Mouse (Mus musculus) kidney, postnatal 0 days (tissue): ENCODE measurements at regions not wholly inside any gene's neighbourhood (a gene's known extent, or its start where the extent isn't known, plus 50 kb on each side); places are given as distances from the start of the nearest gene placed in this dataset.
"Not testable (repeated sequence)": the region's sequence is repeated elsewhere in the genome, so short reads cannot be mapped to it uniquely, and the experiment has no call there.

Experiments
- ATAC-seq: fragments of 200-750 bp; cut with Nextera tagmentation; replicated peaks from 2 replicates; pipeline ENCODE4 v1.8.0; 2017; ENCODE audit warnings: low read depth, moderate number of reproducible peaks, moderate TSS enrichment, moderate library complexity; ENCODE audit not compliant: low FRiP score
- DNase-seq: peaks from one replicate; pipeline ENCODE4 v3.0.0-alpha.2; 2016; ENCODE audit warnings: low spot score
- H3K27ac ChIP-seq: fragments of 300-500 bp; sonication (generic); 2 replicates; pipeline ENCODE4 v1.5.1; 2014; ENCODE audit warnings: mild to moderate bottlenecking
- H3K27me3 ChIP-seq: fragments of 300-500 bp; sonication (generic); 2 replicates; pipeline ENCODE4 v1.6.1; 2014; ENCODE audit warnings: low read length, mixed read lengths; ENCODE audit not compliant: insufficient read depth
- H3K36me3 ChIP-seq: fragments of 300-500 bp; sonication (generic); 2 replicates; pipeline ENCODE4 v1.6.1; 2014; ENCODE audit warnings: low read length, mixed read lengths; ENCODE audit not compliant: insufficient read depth
- H3K4me1 ChIP-seq: fragments of 300-500 bp; sonication (generic); replicated peaks from 2 replicates; pipeline ENCODE4 v1.6.1; 2014; ENCODE audit warnings: antibody characterized with exemption, low read length, mixed read lengths; ENCODE audit not compliant: insufficient read depth
- H3K4me2 ChIP-seq: fragments of 300-500 bp; sonication (generic); 2 replicates; pipeline ENCODE4 v1.6.1; 2014; ENCODE audit warnings: mild to moderate bottlenecking, low read length, moderate library complexity, mixed read lengths
- H3K4me3 ChIP-seq: fragments of 300-500 bp; sonication (generic); replicated peaks from 2 replicates; pipeline ENCODE4 v1.5.1; 2014; ENCODE audit warnings: low read depth, low read length
- H3K9ac ChIP-seq: fragments of 300-500 bp; sonication (generic); 2 replicates; pipeline ENCODE4 v1.6.1; 2014; ENCODE audit warnings: low read depth, low read length
- H3K9me3 ChIP-seq: fragments of 300-500 bp; sonication (generic); replicated peaks from 2 replicates; pipeline ENCODE4 v1.6.1; 2016; ENCODE audit warnings: low read length, inconsistent platforms, mixed read lengths
- CTCF ChIP-seq: IDR thresholded peaks from 2 replicates; pipeline ENCODE4 v1.5.1; 2016; ENCODE audit warnings: antibody characterized with exemption, low read depth, mild to moderate bottlenecking, moderate library complexity
- WGBS: fragments of 180-500 bp; shearing (Covaris S2); extraction: QIAGEN DNeasy Blood & Tissue Kit; methylation state at CpG from one replicate; pipeline ENCODE4 v1.1.7; 2014; 5-methylcytosine and 5-hydroxymethylcytosine counted together

GRCm38 (mm10) chr14:26319821-26320220 lies 62.1 kb downstream of the Duxbl3 start:
- not testable (repeated sequence) for H3K36me3 ChIP-seq, H3K4me3 ChIP-seq, ATAC-seq, H3K27ac ChIP-seq, DNase-seq, H3K4me2 ChIP-seq, H3K9ac ChIP-seq, H3K9me3 ChIP-seq, H3K4me1 ChIP-seq, H3K27me3 ChIP-seq
- WGBS, result 66% methylated on average over 2 of the region's 2 CpGs

- Histone ChIP-seq H3K4me1 (no peaks in the 10 kb centered on the region), H3K4me2 (no peak overlapping the region), H3K27ac (no peak overlapping the region), H3K9ac (no peak overlapping the region), H3K36me3 (no peaks in the 10 kb centered on the region), H3K9me3 (no peaks in the 10 kb centered on the region), H3K4me3 (no peak overlapping the region), H3K27me3 (no peaks in the 10 kb centered on the region)
- WGBS, result 94% methylated on average over 3 of the region's 3 CpGs
- TF ChIP-seq CTCF, result no peak
- no peak for DNase-seq
- no peak for ATAC-seq
Observed at GRCm38 (mm10) chr14:26320736-26321135, 63.0 kb downstream of the Duxbl3 start.

GRCm38 (mm10) chr14:26328562-26328961 lies 70.8 kb downstream of the Duxbl3 start:
- Histone ChIP-seq H3K9me3 (no peaks in the 10 kb centered on the region), H3K4me1 (no peaks in the 10 kb centered on the region), H3K27ac (no peak overlapping the region), H3K27me3 (no peaks in the 10 kb centered on the region), H3K4me3 (no peak overlapping the region), H3K9ac (no peak overlapping the region), H3K36me3 (no peaks in the 10 kb centered on the region), H3K4me2 (no peak overlapping the region)
- no peak for TF ChIP-seq CTCF
- DNase-seq (no peak), ATAC-seq (no peak)
- WGBS, result 78% methylated on average over 6 of the region's 6 CpGs

- Histone ChIP-seq H3K36me3 (no peaks in the 10 kb centered on the region), H3K4me2 (no peak overlapping the region), H3K4me1 (no peaks in the 10 kb centered on the region), H3K27me3 (no peaks in the 10 kb centered on the region), H3K27ac (no peak overlapping the region), H3K9ac (no peak overlapping the region), H3K4me3 (no peak overlapping the region), H3K9me3 (no peaks in the 10 kb centered on the region)
- ATAC-seq (no peak), DNase-seq (no peak)
- TF ChIP-seq CTCF, result no peak
- WGBS, result 88% methylated on average over 5 of the region's 5 CpGs
Observed at GRCm38 (mm10) chr14:26341111-26341510, 83.3 kb downstream of the Duxbl3 start.

- no peak overlapping the region for H3K4me3 ChIP-seq
- H3K9me3 ChIP-seq, result no peaks in the 10 kb centered on the region
- DNase-seq (no peak), ATAC-seq (no peak)
- H3K9ac ChIP-seq, result no peak overlapping the region
- H3K4me1 ChIP-seq, result no peaks in the 10 kb centered on the region
- H3K36me3 ChIP-seq, result no peaks in the 10 kb centered on the region
- WGBS, result 64% methylated on average over 1 of the region's 1 CpGs
- TF ChIP-seq CTCF, result no peak
- H3K27ac ChIP-seq, result no peak overlapping the region
- no peaks in the 10 kb centered on the region for H3K27me3 ChIP-seq
- H3K4me2 ChIP-seq, result no peak overlapping the region
Observed at GRCm38 (mm10) chr14:26345227-26345626, 87.5 kb downstream of the Duxbl3 start.

GRCm38 (mm10) chr14:26347296-26347695 lies 89.5 kb downstream of the Duxbl3 start:
- no peak overlapping the region for H3K27ac ChIP-seq
- H3K4me3 ChIP-seq, result no peak overlapping the region
- 95% methylated on average over 4 of the region's 4 CpGs for WGBS
- TF ChIP-seq CTCF, result no peak
- no peaks in the 10 kb centered on the region for H3K4me1 ChIP-seq
- no peaks in the 10 kb centered on the region for H3K36me3 ChIP-seq
- H3K4me2 ChIP-seq, result no peak overlapping the region
- H3K9ac ChIP-seq, result no peak overlapping the region
- DNase-seq (no peak), ATAC-seq (no peak)
- no peaks in the 10 kb centered on the region for H3K27me3 ChIP-seq
- H3K9me3 ChIP-seq, result no peaks in the 10 kb centered on the region

GRCm38 (mm10) chr14:26352927-26353326 lies 95.2 kb downstream of the Duxbl3 start:
- ATAC-seq (no peak), DNase-seq (no peak)
- Histone ChIP-seq H3K4me3 (no peak overlapping the region), H3K27ac (no peak overlapping the region), H3K27me3 (no peaks in the 10 kb centered on the region), H3K36me3 (no peaks in the 10 kb centered on the region), H3K4me1 (peaks cover 6% of the 10 kb centered on the region; the same call in 1 of the 2 replicates), H3K9me3 (no peaks in the 10 kb centered on the region), H3K9ac (no peak overlapping the region), H3K4me2 (no peak overlapping the region)
- WGBS, result 61% methylated on average over 1 of the region's 1 CpGs
- TF ChIP-seq CTCF, result no peak
